Mouse (Mus musculus) cerebellum, postnatal 25 days (tissue): Measurements from ENCODE around the gene Ifrd2.

ENCODE experiments used
- DNase-seq, 2 experiments: peaks; one replicate each; pipeline ENCODE4 v3.0.0; 2021; ENCODE audit warnings: mixed read lengths in 2 of 2

Ifrd2 gene

DNA sequence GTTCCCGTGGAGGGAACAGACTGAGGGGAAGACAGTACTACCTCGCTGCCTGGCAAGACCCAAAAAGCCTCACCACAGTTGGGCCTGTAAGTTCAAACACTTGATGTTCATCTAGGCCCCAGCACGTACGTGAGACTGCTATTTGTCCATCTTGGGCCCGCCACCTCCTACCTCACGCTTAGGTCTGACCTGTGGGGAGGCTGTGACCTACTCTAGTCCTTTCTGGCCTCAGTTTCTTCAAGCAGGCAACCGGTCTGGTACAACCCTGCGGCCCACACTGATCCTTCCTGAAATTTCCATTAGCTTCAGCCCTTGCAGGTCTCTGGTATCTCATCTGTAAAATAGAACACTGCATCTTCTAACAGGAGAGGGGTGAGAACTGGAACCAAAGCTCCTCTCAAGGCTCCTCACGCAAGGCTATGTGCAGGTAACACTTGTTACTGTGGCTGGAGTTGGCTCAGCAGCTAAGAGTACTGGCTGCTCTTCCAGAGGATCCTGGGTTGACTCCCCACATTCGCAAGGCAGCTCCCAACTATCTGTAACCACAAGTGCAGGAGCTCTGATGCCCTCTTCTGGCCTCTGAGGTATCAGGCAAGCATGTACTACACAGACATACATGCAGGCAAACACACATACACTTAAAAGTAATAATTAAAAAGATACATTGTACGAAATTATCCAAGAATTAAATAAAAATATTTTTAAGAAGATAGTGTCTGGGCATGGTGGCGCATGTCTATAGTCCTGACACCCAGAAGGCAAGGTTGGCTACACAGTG is 38.1 kb downstream of the Ifrd2 start:
- peak in 1 of 2 experiments; percentile 36 for DNase-seq

DNA sequence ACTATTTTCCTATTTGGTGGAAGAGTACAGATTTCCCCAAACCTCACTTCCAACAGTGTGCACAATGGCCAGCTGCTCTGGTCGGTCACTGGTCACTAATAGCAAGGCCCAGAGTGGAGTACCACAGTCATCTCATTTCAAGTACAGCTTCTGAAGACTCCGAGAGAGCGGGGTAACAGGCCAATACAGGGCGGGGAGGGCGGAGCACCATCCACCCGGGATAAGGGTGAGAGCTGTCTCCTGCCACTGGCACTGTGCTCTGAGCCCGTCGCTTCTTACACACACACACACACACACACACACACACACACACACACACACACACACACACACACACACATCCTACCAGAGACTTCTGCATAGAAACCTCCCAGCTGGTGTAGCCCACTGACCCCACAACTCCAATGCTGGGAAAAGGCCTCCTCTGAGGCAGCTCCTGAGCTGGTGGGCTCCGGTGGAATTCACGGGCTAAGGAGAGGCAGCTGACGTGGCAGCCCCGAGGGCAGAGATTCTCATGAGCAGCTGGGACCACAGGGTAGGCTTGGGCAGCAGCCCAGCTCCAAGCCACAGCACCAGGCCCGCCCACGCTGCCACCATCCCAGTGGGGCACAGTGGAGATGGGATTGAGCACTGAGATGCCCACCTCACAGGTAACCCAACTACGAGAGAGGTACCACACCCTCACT is 38.9 kb downstream of the Ifrd2 start:
- DNase-seq = peak in 1 of 2 experiments; percentile 33

GRCm38 (mm10) chr9:107626844-107627277 is 39.4 kb downstream of the Ifrd2 start:
- DNase-seq = peak; percentile 75 to 85

GRCm38 (mm10) chr9:107627387-107628255 is 40.2 kb downstream of the Ifrd2 start:
- peak in 1 of 2 experiments; percentile 36 for DNase-seq

GRCm38 (mm10) chr9:107628721-107629410 is 41.4 kb downstream of the Ifrd2 start:
- peak in 1 of 2 experiments; percentile 33 for DNase-seq

GRCm38 (mm10) chr9:107629411-107629730 is 41.9 kb downstream of the Ifrd2 start:
- no peak for DNase-seq

GRCm38 (mm10) chr9:107629901-107630425 is 42.5 kb downstream of the Ifrd2 start:
- no peak for DNase-seq

DNA sequence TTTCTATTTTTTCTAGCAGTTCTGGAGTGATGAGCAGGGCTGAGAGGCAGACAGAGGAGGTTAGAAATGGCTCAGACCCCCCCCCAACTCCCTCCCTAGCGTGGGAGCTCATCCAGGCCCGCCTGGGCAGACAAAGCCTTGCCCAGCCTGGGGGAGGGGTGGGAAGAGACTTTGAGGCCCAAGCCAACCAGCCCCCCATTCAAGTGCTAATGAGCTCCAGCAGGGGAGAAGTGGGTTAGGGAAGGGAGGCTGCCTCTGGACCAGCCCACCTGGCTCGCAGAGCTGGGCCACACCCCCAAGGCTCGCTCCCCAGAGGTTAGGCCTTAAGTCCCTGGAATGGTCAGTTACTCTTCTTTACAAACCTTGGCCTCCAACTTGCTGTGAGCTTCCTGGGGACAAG is 43.1 kb downstream of the Ifrd2 start:
- peak in 1 of 2 experiments; percentile 46 for DNase-seq

GRCm38 (mm10) chr9:107631311-107631826 is 43.9 kb downstream of the Ifrd2 start:
- no peak for DNase-seq

GRCm38 (mm10) chr9:107631861-107632260 is 44.4 kb downstream of the Ifrd2 start:
- no peak for DNase-seq

DNA sequence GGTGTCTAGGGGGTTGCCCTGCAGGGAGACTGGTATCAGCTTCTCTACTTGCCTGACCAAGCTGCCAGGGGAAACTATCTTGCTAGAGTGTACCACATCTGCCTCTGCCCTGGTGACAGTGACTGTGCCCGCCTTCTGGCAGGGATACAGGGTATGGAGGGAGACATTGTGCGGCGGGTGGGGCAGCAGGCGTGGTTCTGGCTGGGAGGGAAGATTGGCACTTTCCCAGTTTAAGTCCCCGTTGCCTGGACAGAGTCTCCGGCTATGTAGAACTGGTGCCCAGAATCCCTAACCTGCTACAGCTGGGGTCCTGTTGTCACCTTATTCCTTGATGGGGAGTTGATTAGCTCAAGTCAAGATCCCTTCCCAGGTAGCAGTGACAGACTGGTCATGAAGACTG is 45.0 kb downstream of the Ifrd2 start:
- DNase-seq = peak in 1 of 2 experiments; percentile 48

- peak; percentile 65 to 68 for DNase-seq
Observed at GRCm38 (mm10) chr9:107633091-107633660, 45.7 kb downstream of the Ifrd2 start.

GRCm38 (mm10) chr9:107633661-107634405 is 46.4 kb downstream of the Ifrd2 start:
- DNase-seq = peak; percentile 53 to 55

DNA sequence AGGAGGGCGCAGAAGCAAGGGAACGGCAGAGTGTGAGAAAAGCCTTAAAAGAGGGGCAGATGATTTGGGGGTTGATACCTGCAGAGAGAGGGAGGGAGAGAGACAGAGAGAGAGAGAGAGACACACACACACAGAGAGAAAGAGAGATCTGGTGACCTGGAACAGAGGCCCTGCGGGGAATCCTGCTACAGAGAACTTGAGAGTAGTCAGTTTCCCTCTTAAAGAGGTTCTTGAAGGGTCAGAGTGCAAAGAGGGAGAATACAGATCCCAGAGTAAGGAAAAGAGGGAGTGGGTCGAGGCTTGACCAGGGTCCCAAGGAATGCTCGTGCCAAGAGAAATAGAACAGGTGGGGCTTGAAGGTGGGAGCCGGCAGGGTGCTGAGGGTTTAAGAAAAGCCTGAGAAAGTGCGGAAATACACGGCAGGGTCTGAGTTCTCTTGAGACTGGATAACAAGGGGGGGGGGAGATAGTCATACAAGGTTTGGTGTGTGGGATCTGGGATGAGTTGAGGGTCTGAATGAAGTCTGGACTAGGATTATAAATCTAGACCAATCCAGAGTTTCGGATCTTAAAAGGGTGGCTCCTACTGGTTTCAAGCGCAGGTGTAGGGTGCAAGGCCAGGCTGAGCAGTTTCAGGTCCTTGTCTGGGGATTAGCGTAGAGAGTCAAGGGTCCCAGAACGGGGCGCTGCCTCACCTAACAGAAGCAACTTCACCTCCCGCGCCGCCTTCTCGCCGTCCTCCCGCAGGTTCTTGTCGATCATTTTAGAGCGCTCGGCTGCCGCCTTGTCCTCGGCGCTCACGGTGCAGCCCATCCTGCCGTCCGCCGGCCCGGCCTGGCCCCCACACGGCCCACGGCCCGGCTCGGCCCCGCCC is 47.2 kb downstream of the Ifrd2 start:
- DNase-seq = no peak

DNA sequence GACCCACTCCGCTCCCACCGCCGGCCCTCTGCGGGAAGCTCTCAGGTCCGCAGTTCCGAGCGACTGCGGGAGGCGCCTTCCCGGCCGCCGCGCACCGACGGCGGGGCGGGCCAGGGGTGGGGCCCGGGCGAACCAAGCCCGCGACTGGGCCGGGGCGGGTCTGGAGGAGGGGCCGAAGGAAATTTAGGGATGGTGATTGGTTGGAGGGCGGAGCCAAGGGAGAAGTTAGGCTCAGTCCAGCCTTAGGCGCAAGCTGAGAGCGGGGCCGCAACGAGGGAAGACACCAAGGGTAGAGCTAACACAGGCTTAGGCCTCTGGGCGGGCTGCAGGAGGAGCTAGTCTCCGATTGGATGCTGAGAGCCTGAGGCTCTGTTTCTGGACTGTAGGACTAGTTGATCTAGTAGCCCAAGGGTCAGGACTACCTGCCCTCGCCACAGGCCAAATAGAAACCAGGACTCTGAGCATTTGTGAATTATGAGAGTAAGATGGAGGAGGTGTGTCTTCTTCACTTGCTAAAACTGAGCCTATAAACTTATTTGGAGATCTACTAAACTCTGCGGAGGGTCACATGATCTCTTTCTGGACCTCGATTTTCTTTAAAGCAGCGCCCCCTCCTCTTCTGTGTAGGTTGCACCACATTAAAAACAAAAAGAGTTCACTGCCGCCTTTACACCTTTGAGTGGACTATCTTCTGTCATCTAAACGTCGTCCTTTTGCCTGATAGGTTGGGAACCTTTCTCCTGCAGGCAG is 48.0 kb downstream of the Ifrd2 start, which contains the start of gene Gnai2:
Gene Gnai2 (minus strand): TSS at position 89 of the 750 bp plus-strand sequence.
- DNase-seq = peak; percentile 94 to 96

DNA sequence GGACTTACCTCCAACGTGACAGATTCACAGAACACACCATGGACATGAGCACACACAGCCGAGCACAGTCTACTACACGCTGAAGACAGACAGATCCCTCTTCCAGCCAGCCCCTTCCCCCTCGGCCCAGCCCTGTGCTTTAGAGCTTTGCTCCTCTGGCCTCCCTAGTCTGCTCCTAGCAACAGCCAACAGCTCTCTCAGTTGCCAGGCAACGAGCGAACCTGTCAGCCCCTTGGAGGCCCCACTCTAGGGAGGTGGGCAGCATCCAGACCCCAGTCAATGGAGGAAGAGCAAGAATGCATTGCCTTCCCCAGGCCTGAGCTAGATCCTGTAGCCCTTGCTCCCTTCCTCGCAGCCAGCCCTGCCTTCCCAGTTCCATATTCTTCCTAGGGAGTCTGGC is 49.6 kb downstream of the Ifrd2 start:
- no peak for DNase-seq

- no peak for DNase-seq
Observed at GRCm38 (mm10) chr9:107640257-107640772, 52.9 kb downstream of the Ifrd2 start.

DNA sequence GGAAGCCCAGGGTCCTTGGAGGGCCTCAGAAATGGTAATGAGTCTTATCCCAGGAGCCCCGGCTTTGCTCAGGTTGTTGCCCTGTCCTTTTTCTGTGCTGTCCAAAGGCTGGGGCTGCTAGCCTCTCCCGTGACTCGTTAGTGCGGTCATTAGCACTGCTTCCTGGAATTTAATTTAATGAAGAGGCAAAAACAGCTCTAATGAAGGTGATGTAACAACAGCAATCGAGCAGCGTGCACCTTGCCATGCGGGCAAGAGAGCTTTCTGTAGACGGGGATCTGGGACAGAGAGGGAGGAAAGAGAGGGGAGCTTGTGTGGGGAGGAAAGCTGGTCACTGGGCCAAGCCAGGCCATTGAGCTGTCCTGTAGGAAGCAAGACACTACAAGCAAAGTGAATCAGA is 54.2 kb downstream of the Ifrd2 start:
- DNase-seq = no peak
